Mouse (Mus musculus) intestine, embryonic 15.5 days (tissue): ENCODE data around the gene Zbtb11. TPM values are rescaled to one million over a fixed set of nuclear protein-coding genes. Genes with fewer than 3 reads are reported as not detected.

Source experiments
- polyA plus RNA-seq: library from polyadenylated mRNA; unstranded; fragments of >200 nt; fragmentation: Nextera tagmentation; extraction: Ambion mirVana; gene quantifications from 2 replicates; pipeline ENCODE4 v1.2.1, GENCODE M21; 2015

Zbtb11 gene
- polyA plus RNA-seq, 1 experiment from 2014 or later = 15.3 TPM

Other genes starting within 250 kb of the Zbtb11 start
- gene Nfkbiz, start 135.0 kb upstream of the Zbtb11 start, polyA plus RNA-seq = 8.7 and 8.8 TPM in 2 replicates
- 1.3 and 1.5 TPM in 2 replicates for gene Nxpe3, start 78.6 kb upstream of the Zbtb11 start, polyA plus RNA-seq
- 5.9 and 6.7 TPM in 2 replicates for gene Cep97, start 39.0 kb upstream of the Zbtb11 start, polyA plus RNA-seq
- gene Rpl24, start 7.6 kb upstream of the Zbtb11 start, polyA plus RNA-seq = 692 and 790 TPM in 2 replicates
- 189 and 209 TPM in 2 replicates for gene Pcnp, start 55.9 kb downstream of the Zbtb11 start, polyA plus RNA-seq
- 26.4 and 32.3 TPM in 2 replicates for gene Trmt10c, start 63.9 kb downstream of the Zbtb11 start, polyA plus RNA-seq
- gene Senp7, start 74.5 kb downstream of the Zbtb11 start, polyA plus RNA-seq = 21.3 and 21.6 TPM in 2 replicates
- 0.05 and 0.09 TPM in 2 replicates for gene Impg2, start 230.4 kb downstream of the Zbtb11 start, polyA plus RNA-seq